Mouse (Mus musculus) lung, adult 2 months (tissue): ENCODE results near the gene Fam57a. TPM values are rescaled to one million over a fixed set of nuclear protein-coding genes. Genes with fewer than 3 reads are reported as not detected.

Experiments used
- DNase-seq: peaks from one replicate; pipeline ENCODE4 v3.0.0; 2022
- H3K4me1 ChIP-seq: fragments of 200-500 bp; 2 replicates; pipeline ENCODE4 v1.6.1; 2011; ENCODE audit warnings: low read length; ENCODE audit not compliant: control insufficient read depth, insufficient read depth
- H3K4me3 ChIP-seq: fragments of 200-500 bp; replicated peaks from 2 replicates; pipeline ENCODE3; 2011; ENCODE audit warnings: low read depth, mild to moderate bottlenecking, control low read depth, low read length; ENCODE audit errors: extremely low read depth
- CTCF ChIP-seq: fragments of 200-500 bp; IDR thresholded peaks from 2 replicates; pipeline ENCODE4 v1.5.1; 2011; ENCODE audit warnings: mild to moderate bottlenecking, low read length, control low read depth; ENCODE audit not compliant: insufficient read depth
- POLR2A ChIP-seq: fragments of 200-500 bp; IDR thresholded peaks from 2 replicates; pipeline ENCODE4 v1.6.1; 2011; ENCODE audit warnings: low read depth, mild to moderate bottlenecking, control low read depth, low read length, borderline replicate concordance; ENCODE audit errors: extremely low read depth
- WGBS: fragments of 180-500 bp; shearing (Covaris S2); methylation state at CpG from one replicate; pipeline ENCODE4 v1.1.7; 2018; 5-methylcytosine and 5-hydroxymethylcytosine counted together
- polyA plus RNA-seq: library from polyadenylated mRNA; depleted of rRNA; stranded (reverse); fragments of >200 nt; gene quantifications from 2 replicates; pipeline ENCODE4 v1.2.3, GENCODE M21; 2012

Fam57a gene
- polyA plus RNA-seq, 1 experiment = 115 TPM

- 91% methylated on average over 2 of the region's 2 CpGs for WGBS
- DNase-seq = no peak
- Histone ChIP-seq H3K4me1 (peaks cover 7% of the 10 kb centered on the region), H3K4me3 (no peak overlapping the region)
- TF ChIP-seq CTCF = no peak
- no peak for TF ChIP-seq POLR2A
Measured at GRCm38 (mm10) chr11:76239750-76240149, 60.3 kb downstream of the Fam57a start.

- Histone ChIP-seq H3K4me3 (peak within 1 kb of the TSS; percentile 85), H3K4me1 (peaks cover 7% of the 10 kb centered on the region)
- DNase-seq = peak; percentile 94
- WGBS = under 1% methylated on average over 61 of the region's 61 CpGs
- TF ChIP-seq POLR2A (peak; percentile 75; the same call in 1 of the 2 replicates), CTCF (no peak)
Measured at GRCm38 (mm10) chr11:76242901-76243810, 63.7 kb downstream of the Fam57a start, which contains the start of the genes Mrm3 and Glod4. TSS of gene Mrm3 (plus strand) at chr11:76243715. TSS of gene Glod4 (minus strand) at chr11:76243725.

GRCm38 (mm10) chr11:76243811-76244546, 64.5 kb downstream of the Fam57a start:
- WGBS = 2% methylated on average over 34 of the region's 34 CpGs
- H3K4me3 ChIP-seq = peak overlapping the region; percentile 85

GRCm38 (mm10) chr11:76246439-76246838, 67.0 kb downstream of the Fam57a start:
- Histone ChIP-seq H3K4me3 (no peak overlapping the region), H3K4me1 (peaks cover 7% of the 10 kb centered on the region)
- DNase-seq = no peak
- TF ChIP-seq CTCF = no peak
- no peak for TF ChIP-seq POLR2A

More at GRCm38 (mm10) chr11:76243811-76244546, 64.5 kb downstream of the Fam57a start:
- H3K4me1 ChIP-seq = peaks cover 7% of the 10 kb centered on the region
- DNase-seq = no peak
- TF ChIP-seq CTCF = no peak
- TF ChIP-seq POLR2A = no peak

- peaks cover 7% of the 10 kb centered on the region for H3K4me1 ChIP-seq
- no peak for TF ChIP-seq POLR2A
- no peak for TF ChIP-seq CTCF
Measured at GRCm38 (mm10) chr11:76247239-76247638, 67.8 kb downstream of the Fam57a start.

GRCm38 (mm10) chr11:76252036-76252435, 72.6 kb downstream of the Fam57a start:
- Histone ChIP-seq H3K4me3 (no peak overlapping the region), H3K4me1 (no peaks in the 10 kb centered on the region; the same call in 1 of the 2 replicates)
- no peak for DNase-seq
- 58% methylated on average over 3 of the region's 3 CpGs for WGBS
- TF ChIP-seq POLR2A = no peak
- TF ChIP-seq CTCF = no peak

More at GRCm38 (mm10) chr11:76247239-76247638, 67.8 kb downstream of the Fam57a start:
- DNase-seq = no peak
- 42% methylated on average over 2 of the region's 2 CpGs for WGBS
- H3K4me3 ChIP-seq = no peak overlapping the region

GRCm38 (mm10) chr11:76253145-76253917, 73.9 kb downstream of the Fam57a start:
- peak; percentile 84 for DNase-seq
- TF ChIP-seq POLR2A (no peak), CTCF (peak; percentile 94)
- 40% methylated on average over 5 of the region's 5 CpGs for WGBS
- H3K4me1 ChIP-seq = no peaks in the 10 kb centered on the region; the same call in 1 of the 2 replicates
- no peak overlapping the region for H3K4me3 ChIP-seq

- DNase-seq = no peak
- H3K4me3 ChIP-seq = no peak overlapping the region
- TF ChIP-seq POLR2A (no peak), CTCF (no peak)
- H3K4me1 ChIP-seq = no peaks in the 10 kb centered on the region; the same call in 1 of the 2 replicates
- WGBS = 72% methylated on average over 4 of the region's 4 CpGs
Measured at GRCm38 (mm10) chr11:76253918-76254264, 74.4 kb downstream of the Fam57a start.

GRCm38 (mm10) chr11:76255431-76256001, 76.0 kb downstream of the Fam57a start:
- 43% methylated on average over 4 of the region's 4 CpGs for WGBS
- TF ChIP-seq POLR2A (no peak), CTCF (no peak)
- DNase-seq = no peak
- no peak overlapping the region for H3K4me3 ChIP-seq
- no peaks in the 10 kb centered on the region; the same call in 1 of the 2 replicates for H3K4me1 ChIP-seq
